Mouse (Mus musculus): ENCODE measurements at regions not wholly inside any gene's neighbourhood (a gene's known extent, or its start where the extent isn't known, plus 50 kb on each side); places are given as distances from the start of the nearest gene placed in this dataset.

GRCm38 (mm10) chr14:103933813-103934212 is 89.6 kb upstream of the Ednrb start:
- 93% methylated on average over 3 of the region's 3 CpGs for WGBS
- no peak for TF ChIP-seq CTCF (IDR thresholded peaks at IDR 0.05; ENCODE audit: low read depth)
- no peak overlapping the region for H3K27ac ChIP-seq (ENCODE audit: low read depth, low read length)
- no peak for ATAC-seq
- H3K9me3 ChIP-seq (ENCODE audit: low read length) = no peaks in the 10 kb centered on the region
- no peaks in the 10 kb centered on the region for H3K27me3 ChIP-seq (ENCODE audit: insufficient read depth, low read length)
- no peaks in the 10 kb centered on the region for H3K36me3 ChIP-seq (ENCODE audit: insufficient read depth)
- no peak overlapping the region for H3K4me3 ChIP-seq (ENCODE audit: low read depth, low read length)
- DNase-seq = no peak
- H3K4me1 ChIP-seq (ENCODE audit: insufficient read depth) = no peaks in the 10 kb centered on the region
- no peak overlapping the region for H3K4me2 ChIP-seq (ENCODE audit: low read depth)
- no peak overlapping the region for H3K9ac ChIP-seq

DNA sequence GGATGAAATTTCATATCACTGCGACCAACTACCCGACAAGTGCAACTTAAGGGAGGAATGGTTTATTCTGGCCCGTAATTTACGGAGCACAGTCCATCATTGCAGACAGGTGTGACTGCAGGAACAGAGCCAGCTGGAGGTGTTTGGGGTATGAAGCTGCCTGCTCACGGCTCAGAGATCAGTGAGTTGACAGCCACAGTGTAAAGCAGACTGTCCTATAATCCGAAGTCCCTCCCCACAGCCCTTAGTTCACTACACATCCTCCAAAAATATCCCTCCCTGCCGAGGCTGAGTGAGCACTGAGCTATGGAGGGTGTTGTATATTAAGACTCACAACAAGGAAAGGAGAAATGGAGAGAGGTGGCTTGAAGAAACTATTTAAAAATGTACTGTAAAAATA is 88.0 kb upstream of the Ednrb start:
- Histone ChIP-seq H3K4me3 (ENCODE audit: low read depth, low read length) (no peak overlapping the region), H3K4me1 (ENCODE audit: insufficient read depth) (no peaks in the 10 kb centered on the region), H3K9me3 (ENCODE audit: low read length) (no peaks in the 10 kb centered on the region), H3K36me3 (ENCODE audit: insufficient read depth) (no peaks in the 10 kb centered on the region), H3K27ac (ENCODE audit: low read depth, low read length) (no peak overlapping the region), H3K27me3 (ENCODE audit: insufficient read depth, low read length) (no peaks in the 10 kb centered on the region), H3K9ac (no peak overlapping the region), H3K4me2 (ENCODE audit: low read depth) (no peak overlapping the region)
- ATAC-seq (no peak), DNase-seq (no peak)
- TF ChIP-seq CTCF (IDR thresholded peaks at IDR 0.05; ENCODE audit: low read depth) = no peak
- WGBS = 85% methylated on average over 7 of the region's 7 CpGs

GRCm38 (mm10) chr14:103929734-103930364 is 85.6 kb upstream of the Ednrb start:
- Histone ChIP-seq H3K9me3 (ENCODE audit: low read length) (no peaks in the 10 kb centered on the region), H3K9ac (no peak overlapping the region), H3K4me2 (ENCODE audit: low read depth) (no peak overlapping the region), H3K27ac (ENCODE audit: low read depth, low read length) (no peak overlapping the region), H3K36me3 (ENCODE audit: insufficient read depth) (no peaks in the 10 kb centered on the region), H3K4me3 (ENCODE audit: low read depth, low read length) (no peak overlapping the region), H3K27me3 (ENCODE audit: insufficient read depth, low read length) (no peaks in the 10 kb centered on the region), H3K4me1 (ENCODE audit: insufficient read depth) (no peaks in the 10 kb centered on the region)
- ATAC-seq = no peak
- DNase-seq = no peak
- TF ChIP-seq CTCF (IDR thresholded peaks at IDR 0.05; ENCODE audit: low read depth) = no peak
- 93% methylated on average over 11 of the region's 11 CpGs for WGBS

DNA sequence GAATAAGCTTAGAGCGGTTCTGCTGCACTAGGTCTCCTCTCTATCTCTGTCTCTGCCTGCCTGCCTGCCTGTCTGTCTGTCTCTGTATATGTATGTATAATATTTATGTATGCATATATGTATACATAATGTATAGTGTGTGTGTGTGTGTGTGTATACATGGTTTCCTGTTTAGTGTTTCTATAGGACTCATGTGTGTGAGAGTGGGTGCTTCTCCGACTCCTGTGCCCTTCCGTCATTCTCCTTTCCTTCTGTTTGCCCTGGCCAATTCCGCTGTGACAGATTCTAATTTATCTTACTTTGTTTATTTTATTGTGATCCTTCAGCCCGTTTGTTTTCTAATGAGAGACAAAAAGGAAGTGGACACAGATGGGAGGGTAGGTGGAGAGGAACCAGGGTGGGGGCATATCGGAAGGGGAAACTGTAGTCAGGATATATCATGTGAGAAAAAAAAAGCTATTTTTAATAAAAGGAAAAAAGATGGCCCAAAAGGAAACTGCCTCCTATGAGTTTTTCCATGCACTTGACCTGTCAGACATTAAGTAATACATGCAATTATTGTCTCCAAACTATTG is 85.0 kb upstream of the Ednrb start:
- WGBS = 83% methylated on average over 6 of the region's 6 CpGs
- Histone ChIP-seq H3K4me1 (ENCODE audit: insufficient read depth) (no peaks in the 10 kb centered on the region), H3K4me3 (ENCODE audit: low read depth, low read length) (no peak overlapping the region), H3K9ac (no peak overlapping the region), H3K9me3 (ENCODE audit: low read length) (no peaks in the 10 kb centered on the region), H3K36me3 (ENCODE audit: insufficient read depth) (no peaks in the 10 kb centered on the region), H3K27ac (ENCODE audit: low read depth, low read length) (no peak overlapping the region), H3K4me2 (ENCODE audit: low read depth) (no peak overlapping the region), H3K27me3 (ENCODE audit: insufficient read depth, low read length) (no peaks in the 10 kb centered on the region)
- TF ChIP-seq CTCF (IDR thresholded peaks at IDR 0.05; ENCODE audit: low read depth) = no peak
- no peak for ATAC-seq
- no peak for DNase-seq

DNA sequence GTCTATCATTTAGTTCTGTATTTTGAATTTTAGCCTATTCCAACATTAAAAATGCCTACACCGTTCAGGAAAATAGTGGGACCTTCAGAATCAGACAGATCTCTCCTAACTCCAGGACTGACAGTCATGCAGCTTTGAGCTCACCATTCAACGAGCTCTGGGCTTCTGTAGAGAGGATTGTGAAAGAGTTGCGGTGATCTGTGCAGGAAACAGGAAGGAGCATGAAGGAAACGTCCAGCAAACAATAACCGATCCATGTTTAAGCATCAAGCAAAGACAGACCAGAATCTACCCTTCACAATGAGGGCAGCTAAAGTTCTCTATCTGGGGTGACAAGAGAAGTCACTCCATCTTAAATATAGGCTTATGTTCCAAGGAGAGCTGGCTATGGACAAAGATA is 76.0 kb upstream of the Ednrb start:
- 76% methylated on average over 5 of the region's 5 CpGs for WGBS
- H3K9ac ChIP-seq = no peak overlapping the region
- no peak overlapping the region for H3K27ac ChIP-seq (ENCODE audit: low read depth, low read length)
- H3K4me1 ChIP-seq (ENCODE audit: insufficient read depth) = no peaks in the 10 kb centered on the region
- ATAC-seq (no peak), DNase-seq (no peak)
- H3K27me3 ChIP-seq (ENCODE audit: insufficient read depth, low read length) = no peaks in the 10 kb centered on the region
- H3K4me2 ChIP-seq (ENCODE audit: low read depth) = no peak overlapping the region
- no peak for TF ChIP-seq CTCF (IDR thresholded peaks at IDR 0.05; ENCODE audit: low read depth)
- H3K4me3 ChIP-seq (ENCODE audit: low read depth, low read length) = no peak overlapping the region
- H3K9me3 ChIP-seq (ENCODE audit: low read length) = no peaks in the 10 kb centered on the region
- H3K36me3 ChIP-seq (ENCODE audit: insufficient read depth) = no peaks in the 10 kb centered on the region

GRCm38 (mm10) chr14:103919380-103919779 is 75.2 kb upstream of the Ednrb start:
- Histone ChIP-seq H3K27ac (ENCODE audit: low read depth, low read length) (no peak overlapping the region), H3K4me3 (ENCODE audit: low read depth, low read length) (no peak overlapping the region), H3K4me1 (ENCODE audit: insufficient read depth) (no peaks in the 10 kb centered on the region), H3K36me3 (ENCODE audit: insufficient read depth) (no peaks in the 10 kb centered on the region), H3K9ac (no peak overlapping the region), H3K9me3 (ENCODE audit: low read length) (no peaks in the 10 kb centered on the region), H3K4me2 (ENCODE audit: low read depth) (no peak overlapping the region), H3K27me3 (ENCODE audit: insufficient read depth, low read length) (no peaks in the 10 kb centered on the region)
- ATAC-seq (no peak), DNase-seq (no peak)
- 82% methylated on average over 4 of the region's 4 CpGs for WGBS
- no peak for TF ChIP-seq CTCF (IDR thresholded peaks at IDR 0.05; ENCODE audit: low read depth)

- TF ChIP-seq CTCF (IDR thresholded peaks at IDR 0.05; ENCODE audit: low read depth) = no peak
- Histone ChIP-seq H3K9ac (no peak overlapping the region), H3K36me3 (ENCODE audit: insufficient read depth) (no peaks in the 10 kb centered on the region), H3K4me3 (ENCODE audit: low read depth, low read length) (no peak overlapping the region), H3K9me3 (ENCODE audit: low read length) (no peaks in the 10 kb centered on the region), H3K27ac (ENCODE audit: low read depth, low read length) (no peak overlapping the region), H3K4me1 (ENCODE audit: insufficient read depth) (no peaks in the 10 kb centered on the region), H3K4me2 (ENCODE audit: low read depth) (no peak overlapping the region), H3K27me3 (ENCODE audit: insufficient read depth, low read length) (no peaks in the 10 kb centered on the region)
- DNase-seq (no peak), ATAC-seq (no peak)
- WGBS = 88% methylated on average over 4 of the region's 4 CpGs
These were observed 69.3 kb upstream of the Ednrb start for GRCm38 (mm10) chr14:103913453-103913852.

Data from forebrain, postnatal 0 days (tissue).